Mouse (Mus musculus) embryo, embryonic 10 days (tissue): Measurements from ENCODE around the gene Map3k4.
A peak's percentile ranks its signal among the peaks of the same experiment; 100 is the strongest.
"Not testable (repeated sequence)": the region's sequence is repeated elsewhere in the genome, so short reads cannot be mapped to it uniquely, and the experiment has no call there.

Experiments used
- DNase-seq: peaks from one replicate; pipeline ENCODE4 v3.0.0-alpha.2; 2015; ENCODE audit warnings: low spot score

Gene Map3k4

GRCm38 (mm10) chr17:12268538-12268937, 50.1 kb downstream of the Map3k4 start:
- no peak for DNase-seq

DNA sequence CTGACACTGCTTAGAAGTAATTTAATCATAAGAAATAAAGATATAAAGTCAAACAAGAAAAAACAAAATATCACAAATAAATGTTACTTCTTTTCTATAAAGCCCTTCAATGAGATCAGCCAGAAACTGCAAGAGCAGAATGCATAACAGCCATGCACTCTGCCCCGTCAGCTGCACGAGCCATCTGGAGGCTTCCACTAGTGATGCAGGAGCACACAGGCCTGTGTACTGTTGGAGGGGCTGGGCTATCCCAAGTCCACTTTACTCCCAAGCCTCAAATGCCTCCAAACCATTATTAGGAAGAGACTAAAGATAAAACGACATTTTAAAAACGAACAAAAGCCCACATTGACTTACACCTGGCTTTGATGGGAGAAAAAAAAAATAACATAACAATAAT, 50.5 kb downstream of the Map3k4 start:
- no peak for DNase-seq

DNA sequence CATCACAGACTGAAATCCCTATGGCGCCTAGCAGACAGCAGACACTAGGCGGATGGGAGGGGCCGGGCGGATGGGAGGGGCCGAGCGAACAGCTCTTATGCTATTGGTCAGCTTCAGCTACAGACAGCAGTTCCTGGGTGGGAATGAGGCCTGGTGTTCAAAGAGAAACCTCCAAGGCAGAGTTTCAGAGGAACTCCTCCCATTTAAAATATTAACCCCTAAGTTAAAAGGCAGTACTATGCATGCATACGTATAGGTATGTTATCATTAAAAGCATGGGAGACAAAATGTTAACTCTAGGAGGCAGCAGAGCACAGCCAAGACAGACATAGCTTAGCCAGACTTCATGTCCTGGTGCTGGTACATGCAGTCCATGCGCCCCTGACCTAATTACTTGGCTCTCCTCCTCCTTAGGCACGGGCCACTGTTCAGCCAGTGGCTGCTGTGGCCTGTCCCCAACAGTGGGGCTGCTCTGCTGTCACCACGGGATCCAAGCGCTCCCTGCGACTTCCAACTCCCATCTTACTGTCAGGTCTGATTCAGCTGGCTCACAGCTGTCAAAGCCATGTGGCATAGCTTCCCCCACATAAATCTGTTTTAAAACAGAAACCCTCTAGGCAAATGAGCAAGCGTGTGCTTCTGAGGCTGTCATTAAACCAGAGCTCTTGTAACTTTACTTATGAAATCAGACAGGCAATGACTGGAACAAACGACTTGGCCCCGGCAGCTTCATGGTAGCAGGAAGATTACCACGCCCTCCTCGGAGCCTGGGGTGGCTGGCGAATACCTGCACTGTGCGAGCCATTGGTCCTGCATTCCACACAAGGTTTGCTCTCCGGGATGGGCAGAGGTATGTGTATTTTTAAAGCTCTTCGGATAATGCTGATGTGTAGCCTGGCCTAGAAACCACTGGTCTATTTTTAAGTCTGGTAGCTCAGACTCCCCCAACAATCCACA, 52.3 kb downstream of the Map3k4 start:
- peak; percentile 61 for DNase-seq

GRCm38 (mm10) chr17:12264293-12264692, 54.3 kb downstream of the Map3k4 start:
- no peak for DNase-seq

GRCm38 (mm10) chr17:12263787-12264186, 54.8 kb downstream of the Map3k4 start:
- no peak for DNase-seq

- DNase-seq = no peak
Observed at GRCm38 (mm10) chr17:12262851-12263250, 55.7 kb downstream of the Map3k4 start.

GRCm38 (mm10) chr17:12261887-12262286, 56.7 kb downstream of the Map3k4 start:
- DNase-seq = peak; percentile 15

DNA sequence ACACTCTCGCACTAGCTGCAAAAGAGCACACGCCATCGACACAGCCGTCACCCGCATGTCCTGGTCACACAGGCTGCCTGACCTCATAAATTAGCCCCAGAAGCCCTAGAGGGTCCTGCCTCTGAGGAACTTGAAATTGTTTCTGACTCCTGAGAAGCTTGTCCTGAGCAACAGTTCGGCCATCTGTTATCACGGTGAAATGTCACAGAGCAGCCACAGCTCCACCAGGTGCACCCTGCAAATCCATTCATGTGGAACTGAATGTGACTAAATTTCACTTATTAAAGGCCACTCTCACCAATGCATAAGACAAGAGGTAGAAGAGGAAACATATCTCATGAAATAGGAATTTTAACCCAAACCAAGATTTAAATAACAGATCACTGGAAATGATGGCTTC, 57.2 kb downstream of the Map3k4 start:
- no peak for DNase-seq

DNA sequence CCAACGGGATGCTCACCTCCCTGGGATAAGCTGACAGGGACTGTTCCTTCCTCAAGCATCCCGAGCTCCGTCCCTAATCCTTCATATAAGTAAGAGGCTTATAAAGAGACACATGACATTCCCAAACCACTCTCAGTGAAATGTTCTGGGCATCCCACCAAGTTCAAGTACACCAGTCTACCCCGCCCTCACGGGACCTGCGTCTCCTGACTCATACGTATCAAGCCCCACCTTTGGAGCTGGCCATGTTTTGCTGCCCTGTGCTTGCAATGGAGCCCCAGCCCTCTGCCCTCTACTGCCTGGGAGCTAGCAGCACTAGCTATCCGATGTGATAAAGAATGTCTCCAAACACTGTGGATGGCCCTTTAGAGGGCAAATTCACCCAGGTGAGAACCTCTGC, 58.6 kb downstream of the Map3k4 start:
- DNase-seq = no peak

DNA sequence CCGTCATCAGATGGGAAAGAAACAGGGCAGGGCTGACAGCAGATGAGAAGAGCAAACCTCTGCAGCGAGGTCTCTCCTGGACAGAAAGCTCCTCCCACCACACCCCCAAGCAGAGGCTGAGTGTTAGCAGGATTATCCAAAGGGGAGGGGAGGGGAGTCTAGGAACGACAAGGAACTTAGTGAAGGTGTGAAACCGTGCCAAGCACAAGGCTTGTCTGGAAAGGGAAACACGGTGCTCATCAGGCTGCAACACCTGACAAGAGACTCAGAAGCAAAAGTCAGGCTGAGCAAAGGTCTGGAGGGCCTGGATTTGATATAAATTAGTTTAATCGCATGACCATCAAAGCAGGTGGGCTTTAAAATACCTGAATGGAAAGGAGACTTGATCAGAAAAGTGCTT, 60.1 kb downstream of the Map3k4 start:
- DNase-seq = no peak

DNA sequence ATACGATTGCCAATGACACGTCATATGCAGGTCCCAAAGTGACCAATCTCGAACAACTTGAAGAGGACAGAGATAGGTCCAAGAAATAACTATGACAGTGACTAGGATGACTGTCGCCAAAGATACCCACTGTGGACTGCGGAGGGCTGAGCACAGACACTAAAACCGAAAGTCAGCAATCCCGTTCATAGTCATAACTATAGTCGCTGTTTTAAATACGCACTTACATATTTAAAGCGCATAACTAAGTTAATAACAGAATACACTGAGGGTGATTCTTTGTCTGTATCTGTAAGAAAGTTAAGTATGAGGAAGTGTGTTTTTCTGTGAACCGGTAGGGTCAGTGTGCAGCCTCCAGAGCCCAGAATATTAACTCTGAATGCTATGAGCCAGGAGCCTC, 62.5 kb downstream of the Map3k4 start:
- no peak for DNase-seq

- no peak for DNase-seq
Observed at GRCm38 (mm10) chr17:12250581-12250980, 68.0 kb downstream of the Map3k4 start.

GRCm38 (mm10) chr17:12249783-12250504, 68.7 kb downstream of the Map3k4 start:
- peak; percentile 10 for DNase-seq

DNA sequence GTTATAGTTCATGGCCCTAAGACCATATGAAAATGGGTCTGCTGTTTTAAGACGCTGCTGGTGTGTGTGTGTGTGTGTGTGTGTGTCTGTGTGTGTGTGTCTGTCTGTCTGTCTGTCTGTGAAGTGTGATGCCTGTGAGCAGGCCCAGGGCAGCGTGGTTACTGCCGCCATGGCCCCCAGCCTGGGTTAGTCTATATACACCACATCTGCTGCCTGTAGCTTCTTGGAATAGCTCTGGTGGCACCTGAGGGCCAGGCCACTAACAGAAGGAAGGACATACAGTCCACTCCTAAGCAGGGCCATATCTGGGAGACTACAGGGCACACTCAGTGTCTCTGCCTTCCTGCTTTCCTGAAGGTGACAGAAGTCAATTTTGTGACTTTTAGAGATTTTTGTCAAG, 77.9 kb downstream of the Map3k4 start:
- no peak for DNase-seq

GRCm38 (mm10) chr17:12232724-12233123, 85.9 kb downstream of the Map3k4 start:
- no peak for DNase-seq

DNA sequence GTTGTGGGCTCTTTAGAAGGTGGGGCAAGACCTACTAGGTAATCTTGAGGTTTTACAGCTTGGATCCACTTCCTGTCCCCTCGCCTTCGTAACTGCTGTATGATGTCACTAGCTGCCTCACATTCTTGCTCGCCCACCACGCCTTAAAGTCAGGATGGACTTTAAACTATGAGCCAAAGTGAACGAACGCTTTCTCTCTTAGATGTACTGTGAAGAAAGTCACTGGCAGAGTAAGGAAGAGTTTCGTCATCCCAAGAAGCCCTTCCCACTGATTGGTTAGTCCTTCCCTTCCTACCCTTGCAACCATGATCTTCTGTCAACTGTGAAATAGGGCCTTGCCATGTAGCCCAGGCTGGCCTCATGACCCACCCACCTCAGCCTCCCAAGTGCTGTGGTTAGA, 87.5 kb downstream of the Map3k4 start:
- no peak for DNase-seq

DNA sequence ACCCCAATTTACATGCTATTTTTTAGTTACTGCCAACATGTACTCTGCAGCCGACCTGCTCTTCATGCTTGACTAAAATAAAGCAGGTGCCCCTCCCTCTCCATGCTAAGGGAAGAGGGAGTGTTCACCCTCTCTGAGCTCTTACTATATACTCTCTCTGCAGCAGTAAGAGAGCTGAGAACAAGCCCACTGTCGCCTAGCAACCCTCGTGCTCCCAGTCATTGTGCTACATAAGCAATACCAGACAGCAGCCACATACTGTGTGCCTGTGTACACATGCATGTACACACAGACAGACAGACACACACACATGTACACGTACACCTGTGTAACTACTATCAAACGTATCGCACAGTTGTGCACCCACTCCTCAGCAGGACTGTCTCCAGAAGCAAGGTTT, 88.4 kb downstream of the Map3k4 start:
- no peak for DNase-seq

GRCm38 (mm10) chr17:12229756-12230155, 88.8 kb downstream of the Map3k4 start:
- DNase-seq = no peak

DNA sequence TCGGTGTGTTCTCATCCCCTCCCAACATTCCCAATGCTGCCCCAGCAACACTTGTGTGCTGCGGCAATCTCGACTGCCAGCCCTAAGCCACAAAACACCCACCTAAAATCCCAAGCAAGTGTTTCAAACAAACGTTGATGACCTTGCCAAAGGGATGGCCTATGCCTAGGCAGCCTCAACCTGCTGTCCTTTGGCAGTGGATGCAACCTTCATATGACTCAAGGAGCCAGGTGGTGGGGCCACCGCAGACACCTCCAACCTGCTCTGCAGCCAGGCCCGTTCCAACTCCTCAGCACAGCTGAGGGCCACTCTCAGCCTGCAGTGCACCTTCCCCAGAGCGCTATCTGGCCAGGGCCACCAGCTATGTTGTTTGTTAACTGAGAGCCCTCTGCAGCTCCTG, 90.1 kb downstream of the Map3k4 start:
- DNase-seq = no peak

- no peak for DNase-seq
Observed at GRCm38 (mm10) chr17:12228001-12228400, 90.6 kb downstream of the Map3k4 start.

GRCm38 (mm10) chr17:12226551-12226950, 92.0 kb downstream of the Map3k4 start:
- peak; percentile 82 for DNase-seq

- DNase-seq = no peak
Observed at GRCm38 (mm10) chr17:12225227-12225626, 93.4 kb downstream of the Map3k4 start.

DNA sequence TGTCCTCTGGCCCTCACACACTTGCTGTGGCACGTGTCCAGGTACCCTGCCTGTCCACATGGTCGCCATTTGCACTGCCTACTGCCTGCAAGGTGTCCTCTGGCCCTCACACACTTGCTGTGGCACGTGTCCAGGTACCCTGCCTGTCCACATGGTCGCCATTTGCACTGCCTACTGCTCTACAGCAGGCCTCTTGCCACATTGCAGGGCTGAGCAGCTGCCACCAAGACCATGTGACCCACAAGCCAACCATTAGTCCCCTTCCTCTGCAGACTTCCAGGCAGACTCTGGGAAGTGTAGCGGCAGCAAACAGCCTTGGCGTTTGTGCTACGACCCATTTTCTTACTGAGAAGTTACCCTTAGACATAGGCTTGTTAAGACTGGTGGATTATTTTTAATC, 94.0 kb downstream of the Map3k4 start:
- not testable (repeated sequence) for DNase-seq
